Mouse (Mus musculus) cerebellum, adult 11 months (tissue): ENCODE data around the gene Gm20388.
"Not testable (repeated sequence)": the region's sequence is repeated elsewhere in the genome, so short reads cannot be mapped to it uniquely, and the experiment has no call there.

Experiments used
- DNase-seq: peaks from one replicate; pipeline ENCODE4 v3.0.0; 2022

Gene Gm20388

DNA sequence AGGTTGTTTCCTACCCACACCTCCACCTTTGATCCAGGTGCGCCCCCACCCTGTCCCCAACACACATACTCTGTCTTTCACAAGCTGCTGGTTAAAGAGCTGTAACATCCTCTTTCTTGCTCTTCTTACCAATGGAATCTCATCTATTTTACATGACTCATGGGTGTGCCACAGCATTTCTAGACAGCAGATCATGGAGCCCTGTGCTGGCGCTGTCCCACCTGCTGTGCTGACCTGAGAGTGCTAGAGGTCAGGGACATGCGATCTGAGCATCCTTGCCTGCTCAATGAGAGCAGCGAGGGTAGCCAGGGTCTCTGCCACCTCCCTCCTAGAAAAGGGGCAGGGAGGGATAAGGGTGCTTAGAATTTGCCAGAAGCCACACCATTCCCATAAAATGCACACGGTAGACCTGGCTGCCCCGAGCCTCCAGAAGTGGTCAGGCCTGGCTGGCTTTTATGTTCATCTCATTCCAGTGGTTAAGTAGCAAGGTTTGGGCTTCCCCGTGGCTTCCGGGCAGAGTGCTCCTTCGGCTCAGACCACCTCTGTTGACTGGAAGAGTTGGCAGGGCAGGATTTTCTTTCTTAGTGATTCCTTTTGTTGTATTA lies 3594.1 kb downstream of the Gm20388 start:
- DNase-seq = no peak

DNA sequence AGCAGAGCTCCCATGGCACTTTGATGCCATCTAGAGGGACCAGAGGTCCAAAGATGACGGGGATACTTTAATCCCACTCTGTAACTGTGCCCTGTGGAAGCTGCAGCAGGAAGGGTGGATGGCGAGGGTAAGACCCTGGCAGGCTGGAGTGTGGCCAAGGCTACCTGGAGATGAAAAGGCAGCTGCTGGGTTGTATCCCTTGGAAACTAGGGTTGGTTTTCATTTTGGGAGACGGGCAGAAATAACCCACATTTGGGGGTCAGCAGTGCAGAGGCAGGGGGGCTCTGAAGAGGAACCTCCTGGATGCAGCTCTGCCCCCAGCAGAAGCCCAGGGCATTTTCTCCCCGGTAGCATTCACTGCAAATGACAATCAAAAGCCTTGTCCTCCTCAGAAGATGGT lies 3594.6 kb downstream of the Gm20388 start:
- no peak for DNase-seq

DNA sequence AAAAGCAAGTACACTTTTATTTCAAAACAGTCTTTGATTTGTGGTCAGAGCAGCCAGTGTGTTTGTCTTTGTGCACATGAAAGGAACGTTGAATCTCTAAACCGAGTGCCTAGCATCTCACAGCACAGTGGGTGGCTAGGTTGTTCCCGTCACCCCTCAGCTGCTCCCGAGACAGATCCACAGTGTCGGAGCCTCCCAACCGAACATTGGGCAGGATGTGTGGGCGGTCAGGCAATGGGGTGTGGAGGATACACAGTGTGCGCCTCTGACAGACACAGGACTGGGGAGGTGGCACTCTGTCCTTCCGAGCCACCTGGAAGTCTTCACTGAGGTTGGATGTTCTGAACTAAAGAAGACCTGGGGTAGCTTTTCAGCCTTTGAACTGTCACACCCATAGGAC lies 3595.1 kb downstream of the Gm20388 start:
- DNase-seq = no peak

DNA sequence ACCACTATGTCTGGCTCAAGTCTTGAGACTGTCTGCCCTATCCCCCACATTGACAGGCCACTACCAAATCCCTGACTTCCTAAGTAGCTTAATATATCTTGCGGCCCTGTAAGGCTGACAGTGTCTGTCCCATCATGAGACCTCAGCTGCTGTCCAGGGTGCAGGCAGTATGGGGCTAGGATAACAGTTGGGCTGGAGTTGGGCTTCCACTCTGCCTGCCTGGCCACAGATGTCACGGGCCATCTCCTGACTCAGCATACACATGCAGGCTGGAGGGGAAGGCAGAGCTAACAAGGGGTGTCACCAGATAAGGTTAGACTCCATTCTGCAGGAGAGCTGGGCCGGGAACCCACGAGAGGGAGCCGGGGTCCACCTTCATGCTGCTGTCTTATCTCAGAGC lies 3596.5 kb downstream of the Gm20388 start:
- no peak for DNase-seq

DNA sequence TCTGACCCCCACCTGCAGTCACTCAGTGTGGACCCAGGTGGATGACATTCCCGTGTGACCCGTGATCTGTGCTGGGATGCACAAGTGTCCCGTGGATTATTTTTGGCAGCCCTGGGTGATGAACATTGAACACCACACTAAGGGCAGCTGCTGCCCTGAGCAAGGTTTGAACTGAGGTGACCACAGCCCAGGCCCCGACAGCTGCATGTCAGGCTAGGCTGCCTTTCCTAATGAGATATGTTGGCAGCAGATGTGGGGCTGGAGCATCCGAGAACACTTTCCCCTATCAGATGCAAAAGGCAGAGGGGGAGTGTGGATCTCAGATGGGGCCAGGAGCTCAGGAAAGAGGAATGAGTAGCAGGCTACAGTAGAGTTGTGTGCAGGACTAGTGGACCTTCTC lies 3600.2 kb downstream of the Gm20388 start:
- no peak for DNase-seq

DNA sequence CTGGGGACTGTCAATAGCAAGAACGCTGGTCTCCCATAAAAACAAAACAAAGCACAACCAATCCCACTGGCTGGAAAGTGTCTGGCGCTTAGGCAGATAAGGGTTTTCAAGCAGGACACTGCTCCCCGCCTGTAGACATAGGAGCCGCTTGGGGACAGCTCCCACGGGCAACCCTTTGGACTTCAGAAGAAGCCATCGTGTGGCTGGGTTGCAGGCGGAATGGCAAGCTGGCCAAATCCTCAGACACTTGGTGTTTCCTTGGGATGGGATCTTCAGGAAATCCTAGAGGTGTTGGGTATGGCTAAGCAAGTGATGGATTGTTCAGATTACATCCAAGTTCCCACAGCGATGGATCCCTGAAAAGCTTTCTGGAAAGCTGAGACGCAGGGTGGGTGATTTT lies 3603.5 kb downstream of the Gm20388 start:
- DNase-seq = no peak

DNA sequence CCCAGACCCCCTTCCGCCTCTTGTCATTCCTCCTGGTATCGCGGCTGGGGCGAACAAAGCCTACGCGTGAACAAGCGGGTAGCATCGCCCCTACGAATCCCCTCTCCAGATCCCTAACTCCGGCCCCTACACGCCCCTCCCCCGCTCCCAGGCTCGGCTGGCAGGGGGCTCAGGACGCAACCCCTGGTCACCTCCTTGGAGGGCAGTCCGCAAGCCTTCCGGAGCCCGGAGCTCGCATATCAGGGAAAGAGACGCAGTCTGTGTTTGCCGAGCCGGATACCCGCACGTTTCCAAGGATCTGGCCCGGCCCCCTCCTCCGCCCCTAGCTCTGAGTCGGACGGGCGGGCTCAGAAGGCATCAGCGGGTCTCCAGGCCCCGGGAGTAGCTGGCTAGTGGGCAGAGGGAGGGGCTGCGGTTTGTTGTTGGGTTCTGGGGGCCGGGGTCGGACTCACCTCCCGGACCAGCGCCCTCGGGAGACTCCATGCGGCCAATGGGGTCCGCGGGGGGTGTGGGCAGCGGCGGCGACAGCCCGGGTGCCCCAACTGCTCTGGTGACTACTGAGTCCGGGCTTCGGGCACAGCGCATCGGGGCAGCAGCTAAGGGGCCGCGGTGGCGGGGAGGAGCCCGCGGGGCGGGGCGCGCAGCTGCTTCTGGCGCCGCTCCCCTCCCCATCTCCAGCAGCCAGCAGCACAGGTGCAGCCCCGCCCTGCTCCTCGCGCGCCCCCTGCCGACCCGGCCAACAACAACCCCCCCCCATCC lies 3604.3 kb downstream of the Gm20388 start, which contains the start of gene Dbndd1:
Dbndd1 (minus strand) TSS at position 683 of the 759 bp plus-strand sequence.
- DNase-seq = peak; percentile 50

DNA sequence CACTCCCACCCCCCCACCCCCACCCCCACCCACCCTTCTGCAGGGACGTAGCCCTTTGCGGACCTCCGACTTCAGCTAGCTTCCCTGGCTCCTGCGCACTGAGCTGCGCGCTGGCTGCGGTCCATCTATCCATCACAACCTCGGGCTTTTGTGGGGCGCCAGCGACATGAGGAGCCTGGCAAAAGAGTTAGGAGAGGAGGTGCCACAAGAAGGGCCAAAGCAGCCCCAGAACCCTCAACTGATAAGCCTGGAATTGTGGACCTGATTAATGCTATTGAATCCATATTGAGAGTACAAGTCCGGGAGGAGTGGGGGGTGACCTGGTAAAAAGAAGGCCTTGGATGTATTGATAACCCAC lies 3604.9 kb downstream of the Gm20388 start:
- DNase-seq = no peak

DNA sequence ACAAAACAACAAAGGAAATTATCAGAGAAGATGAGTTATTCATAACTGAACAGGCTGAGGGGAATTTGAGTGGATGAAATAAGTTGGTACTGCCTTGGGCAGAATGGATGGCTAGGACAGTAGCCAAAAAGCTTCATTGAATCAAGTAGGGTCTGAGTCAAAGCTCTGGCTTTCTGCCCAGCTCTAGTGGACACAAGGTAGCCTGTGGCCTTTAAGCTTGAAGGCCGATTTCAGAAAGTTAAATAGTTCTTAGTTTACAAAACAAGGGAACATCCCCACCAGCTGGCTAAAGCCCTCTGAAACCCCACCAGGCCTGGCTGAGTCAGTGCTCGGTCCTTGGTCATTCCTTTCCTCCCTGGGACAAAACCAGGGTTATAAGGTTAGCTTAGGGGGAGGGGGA lies 3606.0 kb downstream of the Gm20388 start:
- no peak for DNase-seq

DNA sequence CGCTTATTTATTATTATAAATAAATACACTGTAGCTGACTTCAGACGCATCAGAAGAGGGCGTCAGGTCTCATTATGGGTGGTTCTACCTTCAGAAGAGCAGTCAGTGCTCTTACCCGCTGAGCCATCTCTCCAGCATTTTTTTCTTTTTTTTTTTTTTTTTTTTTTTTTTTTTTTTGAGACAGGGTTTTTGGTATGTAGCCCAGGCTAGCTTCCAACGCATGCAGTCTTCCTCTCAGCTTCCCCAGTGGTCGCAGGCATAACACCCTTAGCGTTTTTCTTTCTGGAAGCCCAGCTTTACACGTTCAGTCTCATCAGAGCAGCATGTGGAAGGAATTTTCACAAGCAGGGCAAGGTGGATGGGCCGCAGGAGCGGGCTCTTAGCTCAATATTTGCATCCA lies 3607.5 kb downstream of the Gm20388 start:
- no peak for DNase-seq

DNA sequence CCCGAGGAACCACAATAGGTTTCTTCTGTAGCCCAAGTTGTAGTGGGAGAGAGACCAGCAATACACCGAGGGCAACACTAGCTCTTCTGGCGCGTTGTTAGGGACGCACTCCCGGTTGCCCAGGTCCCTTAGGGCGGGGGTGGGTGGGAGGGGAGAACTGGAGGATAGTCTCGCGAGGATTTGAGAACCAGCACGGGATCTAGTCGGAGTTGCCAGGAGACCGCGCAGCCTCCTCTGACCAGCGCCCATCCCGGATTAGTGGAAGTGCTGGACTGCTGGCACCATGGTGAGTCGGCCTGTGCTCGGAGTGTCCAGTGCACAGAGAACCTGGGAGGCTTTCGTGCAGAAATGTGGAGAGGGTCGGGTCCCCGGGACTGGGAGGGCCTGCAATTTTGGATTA lies 3608.0 kb downstream of the Gm20388 start, which contains the start of gene Gas8:
Gas8 (plus strand) TSS at position 168 of the 400 bp plus-strand sequence.
- DNase-seq = peak; percentile 83

DNA sequence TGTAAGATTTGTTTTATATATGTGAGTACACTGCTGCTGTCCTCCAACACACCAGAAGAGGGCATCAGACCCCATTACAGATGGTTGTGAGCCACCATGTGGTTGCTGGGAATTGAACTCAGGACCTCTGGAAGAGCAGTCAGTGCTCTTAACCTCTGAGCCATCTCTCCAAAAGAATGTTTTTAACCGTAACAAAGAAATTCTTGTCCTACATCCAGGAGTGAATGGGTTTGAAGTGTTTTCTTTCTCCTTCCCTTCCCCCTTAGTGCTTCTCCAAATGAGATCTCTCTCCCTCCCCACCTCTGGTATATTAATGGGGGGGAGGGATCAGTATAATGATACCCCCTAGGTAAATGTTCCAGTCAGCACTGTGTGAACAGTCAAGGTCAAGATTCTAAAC lies 3609.4 kb downstream of the Gm20388 start:
- not testable (repeated sequence) for DNase-seq

DNA sequence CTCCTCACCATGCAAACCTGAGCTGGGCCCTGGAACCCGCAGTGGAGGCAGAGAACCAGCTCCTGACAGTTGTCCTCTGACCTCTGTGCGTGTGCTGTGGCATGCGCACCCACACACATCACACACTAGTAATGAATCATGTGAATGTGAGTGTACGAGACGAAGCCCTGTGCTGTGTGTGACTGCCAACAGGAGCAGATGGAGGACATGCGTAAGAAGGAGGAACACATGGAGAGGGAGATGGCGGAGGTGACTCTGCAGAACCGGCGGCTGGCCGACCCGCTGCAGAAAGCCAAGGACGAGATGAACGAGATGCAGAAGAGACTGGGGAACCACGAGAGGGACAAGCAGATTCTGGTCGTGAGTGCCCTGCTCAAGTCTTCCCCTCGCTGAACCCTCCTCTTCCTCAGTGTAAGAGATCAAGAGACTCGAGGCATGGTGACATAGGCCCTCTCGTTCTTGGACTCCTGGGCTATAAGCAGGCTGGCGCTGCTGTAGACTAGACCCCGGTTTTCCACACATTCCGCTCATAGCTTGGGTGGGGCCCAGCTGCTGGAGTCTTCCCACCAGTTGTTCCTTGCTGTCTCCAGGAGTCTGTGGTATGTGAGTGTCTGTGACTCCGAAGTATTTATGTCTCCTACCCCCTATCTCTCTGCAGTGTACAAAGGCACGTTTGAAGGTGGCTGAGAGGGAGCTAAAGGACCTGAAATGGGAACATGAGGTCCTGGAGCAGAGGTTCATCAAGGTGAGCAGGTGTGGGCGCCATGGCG lies 3617.3 kb downstream of the Gm20388 start:
- DNase-seq = no peak

DNA sequence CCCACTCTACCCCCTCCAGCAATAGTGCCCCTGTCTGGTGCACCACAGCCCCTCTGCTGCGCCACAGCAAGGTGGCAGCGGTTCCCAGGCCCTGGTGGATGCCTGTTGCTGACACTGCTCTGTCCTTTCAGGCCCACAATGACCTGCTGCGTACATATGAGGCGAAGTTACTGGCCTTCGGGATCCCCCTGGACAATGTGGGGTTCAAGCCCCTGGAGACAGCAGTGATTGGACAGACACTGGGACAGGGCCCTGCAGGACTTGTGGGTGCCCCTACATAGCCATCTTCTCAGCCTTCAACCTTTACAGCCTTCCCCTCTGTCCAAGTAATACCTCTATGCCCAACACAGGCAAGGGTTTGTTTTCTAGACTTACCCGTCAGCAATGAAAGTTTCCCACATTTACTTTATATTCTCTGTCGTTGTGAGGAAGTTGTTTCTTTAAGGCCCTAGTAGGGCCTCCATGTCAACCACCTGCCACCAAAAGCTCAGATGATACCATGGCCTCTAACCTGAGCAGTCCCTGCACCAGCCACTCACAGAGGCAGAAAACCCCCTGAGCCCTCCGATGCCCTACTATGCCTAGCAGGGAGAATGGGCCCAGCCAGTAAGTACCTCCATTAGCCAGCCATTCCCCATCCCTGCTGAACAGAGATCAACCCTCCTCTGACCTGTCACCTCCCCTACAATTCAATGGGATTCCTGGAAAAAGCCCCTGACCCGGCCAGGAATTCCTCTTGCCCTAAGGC lies 3625.8 kb downstream of the Gm20388 start:
- no peak for DNase-seq

DNA sequence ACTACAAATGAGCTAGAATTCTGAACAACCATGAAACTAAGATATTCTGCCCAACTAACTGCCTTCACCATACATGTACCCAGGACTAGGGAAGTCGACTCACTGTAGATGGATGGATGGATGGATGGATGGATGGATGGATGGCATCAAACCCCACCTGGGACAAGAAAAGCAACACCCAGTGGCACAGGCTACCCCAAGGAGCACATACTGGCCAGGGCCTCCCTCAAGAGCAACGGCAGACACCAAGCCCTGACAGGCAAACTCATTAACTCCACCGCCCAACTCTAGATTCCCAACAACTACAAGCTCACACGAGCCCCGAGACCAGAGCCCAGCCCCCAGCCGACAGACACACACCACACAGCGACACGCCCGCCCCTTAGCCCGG lies 3626.3 kb downstream of the Gm20388 start:
- no peak for DNase-seq

DNA sequence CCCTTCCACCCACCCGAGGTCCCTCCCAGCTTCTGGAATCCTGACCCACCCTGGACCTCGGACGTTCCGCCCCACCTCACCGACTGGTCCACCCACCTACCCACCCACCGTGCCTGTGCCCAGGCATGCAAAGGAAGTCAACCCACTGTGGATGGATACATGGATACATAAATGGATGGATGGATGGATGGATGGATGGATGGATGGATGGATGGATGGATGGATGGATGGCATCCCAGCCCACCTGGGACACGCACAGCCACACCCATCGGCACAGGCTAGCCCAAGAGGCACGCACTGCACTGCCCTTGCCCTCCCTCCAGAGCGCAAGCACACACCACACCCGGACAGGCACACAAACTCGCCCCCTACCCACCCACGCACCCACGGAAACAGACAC lies 3627.0 kb downstream of the Gm20388 start:
- peak; percentile 19 for DNase-seq

DNA sequence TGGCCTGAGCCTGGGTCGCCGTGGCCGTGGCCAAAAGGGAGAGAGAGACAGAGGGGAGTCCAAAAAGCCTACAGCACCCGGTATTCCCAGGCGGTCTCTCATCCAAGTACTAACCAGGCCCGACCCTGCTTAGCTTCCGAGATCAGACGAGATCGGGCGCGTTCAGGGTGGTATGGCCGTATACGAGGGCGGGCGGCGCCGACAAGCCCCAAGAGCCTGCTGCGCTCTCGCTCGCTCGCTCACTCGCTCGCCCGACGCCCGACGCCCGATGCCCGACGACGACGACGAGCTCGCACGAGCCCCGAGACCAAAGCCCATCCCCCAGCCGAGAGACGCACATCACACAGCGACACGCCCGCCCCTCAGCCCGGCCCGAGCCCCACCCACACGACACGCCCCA lies 3653.6 kb downstream of the Gm20388 start:
- not testable (repeated sequence) for DNase-seq

DNA sequence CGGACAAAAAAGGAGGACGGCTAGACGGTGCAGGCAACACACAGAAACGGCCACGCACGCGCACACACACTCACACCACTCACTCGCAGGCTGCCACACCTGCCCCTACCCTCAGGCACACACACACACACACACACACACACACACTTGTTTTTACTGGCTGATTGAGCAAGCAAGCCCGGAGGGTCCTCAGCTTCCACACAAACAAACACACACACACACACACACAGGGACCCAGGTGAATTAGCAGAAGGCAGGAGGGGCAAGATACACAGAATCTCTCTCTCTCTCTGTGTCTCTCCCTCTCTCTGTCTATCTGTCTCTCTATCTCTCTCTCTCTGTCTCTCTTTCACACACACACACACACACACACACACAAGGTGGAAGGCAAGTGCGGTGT lies 3664.7 kb downstream of the Gm20388 start:
- not testable (repeated sequence) for DNase-seq

DNA sequence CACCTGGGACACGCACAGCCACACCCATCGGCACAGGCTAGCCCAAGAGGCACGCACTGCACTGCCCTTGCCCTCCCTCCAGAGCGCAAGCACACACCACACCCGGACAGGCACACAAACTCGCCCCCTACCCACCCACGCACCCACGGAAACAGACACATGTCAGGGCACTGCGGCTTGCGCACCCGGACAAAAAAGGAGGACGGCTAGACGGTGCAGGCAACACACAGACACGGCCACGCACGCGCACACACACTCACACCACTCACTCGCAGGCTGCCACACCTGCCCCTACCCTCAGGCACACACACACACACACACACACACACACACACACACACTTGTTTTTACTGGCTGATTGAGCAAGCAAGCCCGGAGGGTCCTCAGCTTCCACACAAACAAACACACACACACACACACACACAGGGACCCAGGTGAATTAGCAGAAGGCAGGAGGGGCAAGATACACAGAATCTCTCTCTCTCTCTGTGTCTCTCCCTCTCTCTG lies 3690.1 kb downstream of the Gm20388 start:
- DNase-seq = peak; percentile 21

DNA sequence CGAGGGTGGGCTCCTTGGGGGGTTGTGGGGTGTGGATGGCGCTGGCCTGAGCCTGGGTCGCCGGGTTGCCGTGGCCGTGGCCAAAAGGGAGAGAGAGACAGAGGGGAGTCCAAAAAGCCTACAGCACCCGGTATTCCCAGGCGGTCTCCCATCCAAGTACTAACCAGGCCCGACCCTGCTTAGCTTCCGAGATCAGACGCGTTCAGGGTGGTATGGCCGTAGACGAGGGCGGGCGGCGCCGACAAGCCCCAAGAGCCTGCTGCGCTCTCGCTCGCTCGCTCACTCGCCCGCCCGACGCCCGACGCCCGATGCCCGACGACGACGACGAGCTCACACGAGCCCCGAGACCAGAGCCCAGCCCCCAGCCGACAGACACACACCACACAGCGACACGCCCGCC lies 3690.8 kb downstream of the Gm20388 start:
- not testable (repeated sequence) for DNase-seq

DNA sequence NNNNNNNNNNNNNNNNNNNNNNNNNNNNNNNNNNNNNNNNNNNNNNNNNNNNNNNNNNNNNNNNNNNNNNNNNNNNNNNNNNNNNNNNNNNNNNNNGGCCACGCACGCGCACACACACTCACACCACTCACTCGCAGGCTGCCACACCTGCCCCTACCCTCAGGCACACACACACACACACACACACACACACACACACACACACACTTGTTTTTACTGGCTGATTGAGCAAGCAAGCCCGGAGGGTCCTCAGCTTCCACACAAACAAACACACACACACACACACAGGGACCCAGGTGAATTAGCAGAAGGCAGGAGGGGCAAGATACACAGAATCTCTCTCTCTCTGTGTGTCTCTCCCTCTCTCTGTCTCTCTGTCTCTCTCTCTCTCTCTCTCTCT lies 3702.0 kb downstream of the Gm20388 start:
- not testable (repeated sequence) for DNase-seq

DNA sequence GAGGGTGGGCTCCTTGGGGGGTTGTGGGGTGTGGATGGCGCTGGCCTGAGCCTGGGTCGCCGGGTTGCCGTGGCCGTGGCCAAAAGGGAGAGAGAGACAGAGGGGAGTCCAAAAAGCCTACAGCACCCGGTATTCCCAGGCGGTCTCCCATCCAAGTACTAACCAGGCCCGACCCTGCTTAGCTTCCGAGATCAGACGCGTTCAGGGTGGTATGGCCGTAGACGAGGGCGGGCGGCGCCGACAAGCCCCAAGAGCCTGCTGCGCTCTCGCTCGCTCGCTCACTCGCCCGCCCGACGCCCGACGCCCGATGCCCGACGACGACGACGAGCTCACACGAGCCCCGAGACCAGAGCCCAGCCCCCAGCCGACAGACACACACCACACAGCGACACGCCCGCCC lies 3712.9 kb downstream of the Gm20388 start:
- not testable (repeated sequence) for DNase-seq

DNA sequence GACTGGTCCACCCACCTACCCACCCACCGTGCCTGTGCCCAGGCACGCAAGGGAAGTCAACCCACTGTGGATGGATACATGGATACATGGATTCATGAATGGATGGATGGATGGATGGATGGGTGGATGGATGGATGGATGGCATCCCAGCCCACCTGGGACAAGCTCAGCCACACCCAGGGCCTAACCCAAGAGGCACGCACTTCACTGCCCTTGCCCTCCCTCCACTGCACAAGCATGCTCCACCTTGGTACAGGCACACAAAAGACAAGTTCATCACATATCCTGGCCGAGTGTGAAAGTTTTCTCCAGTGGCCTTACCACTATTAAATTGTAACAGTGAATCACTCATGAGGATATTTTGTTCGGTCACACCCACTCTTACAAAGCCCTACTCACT lies 3713.6 kb downstream of the Gm20388 start:
- no peak for DNase-seq
